Mouse (Mus musculus): ENCODE measurements around the gene Tcp11l2.

Tcp11l2 gene

DNA sequence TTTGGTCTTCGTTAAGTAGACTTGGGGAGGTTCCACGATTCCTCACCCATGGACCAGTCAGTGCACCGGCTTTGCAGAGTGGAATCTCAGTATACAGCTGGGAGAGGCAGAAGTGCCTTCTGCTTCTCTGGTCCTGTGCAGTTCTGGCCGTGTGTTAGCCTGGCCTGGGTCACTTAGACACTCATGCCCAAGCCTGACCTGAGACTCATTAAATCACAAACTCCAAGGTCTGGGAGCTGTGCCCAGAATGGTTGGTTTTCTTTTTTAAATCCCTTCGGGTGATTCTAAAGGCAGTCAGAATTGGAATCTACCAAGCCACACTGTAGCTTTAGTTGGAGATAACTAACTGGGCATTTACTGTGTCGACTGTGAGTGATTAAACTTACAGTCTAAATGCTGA, 23.7 kb downstream of the Tcp11l2 start:
- no peak for DNase-seq (ENCODE audit: low spot score)

DNA sequence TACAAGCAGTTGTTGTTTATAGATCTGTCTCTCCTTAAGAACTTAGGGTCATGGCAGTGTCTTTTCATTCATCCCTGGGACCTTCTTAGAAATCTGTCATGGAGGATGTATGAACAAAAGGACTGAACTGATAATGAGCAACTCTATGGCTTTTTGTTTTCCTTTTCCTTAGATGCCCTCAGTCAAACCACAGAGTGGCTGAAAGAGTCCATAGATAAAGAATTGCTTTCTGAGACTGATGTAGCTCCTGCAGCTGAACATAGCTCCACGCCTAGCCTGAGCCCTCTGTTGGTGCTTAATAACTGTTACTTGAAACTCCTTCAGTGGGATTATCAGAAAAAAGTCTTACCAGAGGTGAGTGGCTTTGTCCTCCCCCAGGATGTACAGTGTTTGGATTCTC, 27.9 kb downstream of the Tcp11l2 start:
- no peak for DNase-seq (ENCODE audit: low spot score)

DNA sequence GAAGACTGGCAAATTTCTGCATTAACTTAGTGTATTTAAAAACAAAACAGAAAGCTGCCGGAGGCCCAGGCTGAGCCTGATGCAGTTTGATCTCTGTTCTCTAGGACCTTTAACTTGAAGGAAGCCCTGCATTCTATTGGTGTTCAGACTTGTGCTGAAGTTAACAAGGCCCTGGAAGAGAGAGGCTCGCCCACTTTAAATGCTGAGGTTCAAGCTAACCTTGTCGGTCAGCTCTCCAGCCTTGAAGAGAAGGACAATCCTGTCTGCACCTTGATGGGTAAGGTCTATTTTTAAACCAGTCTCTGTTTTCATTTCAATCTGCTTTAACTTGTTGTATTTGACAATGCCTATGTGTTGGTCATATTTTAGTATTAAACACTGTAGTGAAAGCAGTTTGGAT, 31.9 kb downstream of the Tcp11l2 start:
- DNase-seq (ENCODE audit: low spot score): no peak

DNA sequence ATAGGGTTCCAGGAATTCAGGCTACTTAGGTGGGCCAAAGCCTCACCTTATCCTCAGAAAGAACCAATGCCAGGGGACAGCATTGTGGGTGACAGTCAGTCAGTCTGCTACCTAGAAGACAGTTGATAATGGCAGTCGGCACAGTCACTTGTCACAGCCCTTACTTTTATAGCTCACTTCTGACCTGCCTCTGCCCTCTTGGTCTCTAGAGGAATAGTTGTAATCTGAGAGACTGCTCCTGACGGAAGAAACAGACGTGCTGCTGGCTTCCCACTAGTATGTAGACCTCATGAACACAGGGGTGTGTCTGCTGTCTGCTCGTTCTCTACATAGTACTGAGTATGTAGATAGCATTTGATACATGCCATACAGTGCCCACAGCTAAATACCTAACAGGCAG, 33.9 kb downstream of the Tcp11l2 start:
- no peak for DNase-seq (ENCODE audit: low spot score)

DNA sequence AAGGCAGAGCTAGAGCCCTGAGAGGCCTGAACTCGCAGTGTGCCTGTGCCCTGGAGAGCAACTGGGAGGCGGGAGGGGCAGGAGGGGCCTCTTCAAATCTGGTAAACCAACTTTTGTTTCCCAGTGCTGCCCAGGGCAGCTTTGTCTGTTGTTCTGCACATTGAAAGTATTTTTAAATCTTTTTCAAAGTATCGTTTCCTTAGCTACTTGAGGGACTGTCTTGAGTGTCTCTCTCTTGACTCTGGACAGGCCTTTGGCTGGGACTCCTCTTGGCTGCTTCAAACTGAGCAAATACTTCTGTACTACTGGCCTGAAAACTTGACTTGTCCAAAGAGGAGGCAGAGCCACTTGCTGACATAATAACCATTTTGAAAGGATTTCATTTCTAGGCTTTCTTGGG, 34.4 kb downstream of the Tcp11l2 start:
- DNase-seq (ENCODE audit: low spot score): peak; percentile 60

DNA sequence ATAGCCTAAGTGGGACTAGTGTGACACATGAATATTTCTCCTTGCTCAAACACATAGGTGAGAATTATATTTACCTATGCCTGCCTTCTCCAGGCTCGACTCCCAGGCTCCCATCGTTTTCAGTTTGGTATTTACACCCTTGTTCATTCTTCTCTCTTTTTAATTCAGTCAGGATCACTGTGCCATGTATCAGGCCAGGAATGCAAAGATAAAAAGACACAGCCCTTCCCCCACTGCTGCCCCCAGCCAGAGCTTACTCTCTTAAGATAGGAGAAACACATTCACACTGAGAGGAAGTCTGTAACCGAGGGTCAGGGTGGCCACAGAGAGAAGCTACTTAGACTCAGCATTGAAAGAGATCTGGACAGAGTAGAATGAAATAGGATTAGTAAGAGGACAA, 35.2 kb downstream of the Tcp11l2 start:
- no peak for DNase-seq (ENCODE audit: low spot score)

DNA sequence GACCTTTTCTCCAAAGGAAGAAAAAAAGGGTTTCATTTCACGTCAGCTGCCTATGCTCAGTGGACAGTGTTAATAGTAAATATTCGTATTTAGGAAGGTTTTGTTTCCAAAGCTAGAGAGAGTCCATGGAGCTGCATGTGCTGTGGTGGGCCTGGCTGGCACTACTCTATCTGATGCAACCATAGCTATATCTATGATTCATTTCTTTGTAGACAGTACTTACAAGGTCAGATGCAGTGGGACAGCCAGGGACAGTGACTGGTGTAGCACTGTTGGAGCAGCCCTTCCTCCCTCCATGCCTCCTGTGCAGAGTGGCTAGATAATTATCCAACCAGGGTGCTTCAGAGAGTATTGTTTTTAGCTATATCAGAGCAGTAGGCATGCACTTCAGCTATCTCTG, 35.9 kb downstream of the Tcp11l2 start:
- DNase-seq (ENCODE audit: low spot score): no peak

DNA sequence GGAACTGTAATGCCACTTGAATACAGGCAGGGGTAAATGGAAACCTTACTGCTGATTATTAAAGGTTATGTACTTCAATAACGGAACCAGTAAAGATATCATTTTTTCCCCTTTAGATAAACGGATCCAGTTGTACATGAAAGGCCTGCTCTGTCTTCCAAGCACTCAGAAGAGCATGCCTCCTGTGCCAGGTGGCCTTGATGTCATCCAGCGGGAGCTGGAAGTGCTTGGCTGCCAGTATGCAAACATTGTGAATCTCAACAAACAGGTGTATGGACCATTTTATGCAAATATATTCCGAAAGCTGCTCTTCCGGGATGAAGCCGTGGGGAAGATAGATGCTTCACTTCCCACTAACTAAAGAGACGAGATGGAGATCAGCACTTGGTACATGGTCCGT, 36.9 kb downstream of the Tcp11l2 start:
- no peak for DNase-seq (ENCODE audit: low spot score)

DNA sequence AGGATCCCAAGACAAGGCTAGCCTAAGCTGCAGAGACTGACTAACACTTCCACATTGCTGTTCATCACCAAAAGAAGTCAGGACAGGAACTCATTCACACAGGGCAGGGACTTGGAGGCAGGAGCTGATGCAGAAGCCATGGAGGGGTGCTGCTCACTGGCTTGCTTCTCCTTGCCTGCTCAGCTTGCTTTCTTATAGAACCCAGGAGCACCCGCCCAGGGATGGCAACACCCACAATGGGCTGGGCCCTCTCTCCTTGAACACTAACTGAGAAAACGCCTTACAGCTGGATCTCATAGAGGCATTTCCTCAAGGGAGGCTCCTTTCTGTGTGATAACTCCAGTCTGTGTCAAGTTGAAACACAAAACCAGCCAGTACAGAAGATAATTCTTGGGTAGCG, 38.6 kb downstream of the Tcp11l2 start:
- no peak for DNase-seq (ENCODE audit: low spot score)

DNA sequence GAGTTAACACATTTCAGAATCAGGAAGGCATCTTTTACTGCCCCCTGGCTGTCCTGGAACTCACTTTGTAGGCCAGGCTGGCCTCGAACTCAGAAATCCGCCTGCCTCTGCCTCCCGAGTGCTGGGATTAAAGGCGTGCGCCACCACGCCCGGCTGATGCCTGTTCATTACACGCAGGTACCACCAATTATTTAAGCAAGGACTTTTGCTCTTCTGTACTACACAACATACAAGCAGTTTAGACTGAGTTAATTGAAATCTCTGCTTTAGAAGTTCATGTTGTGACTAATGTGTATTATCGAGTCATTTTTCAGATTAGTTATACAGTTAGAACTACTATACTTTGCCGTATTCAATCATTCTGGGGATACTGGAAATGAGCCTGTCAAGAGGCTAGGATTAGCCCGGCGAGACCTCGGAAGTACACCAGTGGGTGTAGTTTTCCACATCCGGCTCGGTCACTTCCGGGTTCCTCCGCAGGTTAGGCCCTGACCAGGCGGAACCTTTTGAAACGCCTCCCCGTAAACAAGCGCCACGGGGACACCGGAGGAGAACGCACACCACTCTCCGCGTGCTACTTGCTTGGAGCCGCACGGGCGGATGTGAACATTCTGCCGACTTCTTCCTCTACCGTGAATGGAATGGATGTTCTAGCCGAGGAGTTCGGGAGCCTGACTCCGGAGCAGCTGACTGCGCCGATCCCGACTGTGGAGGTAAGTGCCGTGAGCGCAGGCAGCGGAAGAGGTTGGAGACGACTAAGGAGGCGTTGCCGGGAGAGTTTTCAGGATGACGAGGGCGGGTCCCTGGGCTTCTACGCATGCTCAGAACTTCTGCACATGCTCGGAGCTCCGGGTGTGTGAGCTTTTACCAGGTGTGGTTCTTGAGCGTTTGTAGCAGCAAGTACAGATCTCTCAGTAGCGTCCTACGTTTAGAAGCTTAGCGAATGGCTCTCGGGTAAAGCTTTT, 45.7 kb downstream of the Tcp11l2 start, which contains the start of gene Polr3b:
Gene Polr3b (plus strand): TSS at position 467 of the 965 bp plus-strand sequence.
- DNase-seq (ENCODE audit: low spot score): peak; percentile 96

DNA sequence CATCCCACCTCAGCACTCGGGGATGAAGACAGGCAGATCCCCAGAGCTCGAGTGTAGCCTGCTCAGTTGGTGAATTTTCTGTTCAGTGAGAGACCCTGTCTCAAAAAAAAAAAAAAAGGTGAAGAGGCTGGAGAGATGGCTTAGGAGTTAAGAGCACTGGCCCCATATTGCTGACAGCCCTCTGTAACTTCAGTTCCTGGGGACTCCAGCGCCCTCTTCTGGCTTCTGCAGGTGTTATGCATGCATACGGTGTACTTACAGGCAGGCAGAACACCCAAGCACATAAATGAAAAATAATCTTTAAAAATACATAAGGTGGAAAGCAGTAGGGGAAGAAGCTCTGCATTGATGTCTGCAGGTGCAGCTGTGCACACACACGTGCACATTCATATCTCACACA, 54.8 kb downstream of the Tcp11l2 start:
- peak; percentile 22 for DNase-seq (ENCODE audit: low spot score)

DNA sequence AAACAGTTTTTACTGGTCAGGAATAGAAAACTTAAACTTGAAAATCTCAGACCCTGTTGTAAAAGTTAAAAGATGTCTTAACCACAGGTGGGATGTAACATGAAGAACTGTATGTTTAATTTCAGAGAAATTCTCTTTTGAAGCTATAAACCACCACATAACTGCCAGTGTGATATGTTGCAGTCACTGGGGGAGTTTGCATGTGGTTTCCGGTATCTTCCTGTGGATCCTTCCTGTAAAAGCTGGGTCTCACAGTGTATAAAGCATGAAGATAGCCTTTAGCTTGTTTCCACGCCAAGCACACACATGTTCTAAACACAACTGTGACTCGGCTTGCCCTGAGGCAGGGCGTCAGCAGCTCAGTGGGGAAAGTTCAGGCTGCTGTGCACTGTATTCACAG, 55.6 kb downstream of the Tcp11l2 start:
- no peak for DNase-seq (ENCODE audit: low spot score)

DNA sequence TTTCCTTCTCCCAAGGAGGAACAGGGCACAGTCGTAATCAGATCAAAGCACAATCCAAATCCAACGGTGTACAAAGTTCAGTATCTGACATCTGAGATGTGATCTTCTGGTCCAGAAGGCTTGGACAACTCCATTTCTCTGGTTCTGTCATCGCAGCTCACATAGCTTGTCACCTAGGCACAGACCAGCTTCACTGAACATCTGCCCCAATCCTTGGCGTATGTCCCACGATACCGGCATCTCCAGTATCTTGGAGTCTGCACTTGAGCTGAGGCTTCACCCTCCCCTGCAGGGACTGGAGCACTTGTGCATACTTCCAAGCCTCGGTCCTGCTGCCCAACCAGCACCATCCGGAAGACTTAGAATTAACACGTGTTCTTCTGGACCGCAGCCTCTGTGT, 60.2 kb downstream of the Tcp11l2 start:
- no peak for DNase-seq (ENCODE audit: low spot score)

DNA sequence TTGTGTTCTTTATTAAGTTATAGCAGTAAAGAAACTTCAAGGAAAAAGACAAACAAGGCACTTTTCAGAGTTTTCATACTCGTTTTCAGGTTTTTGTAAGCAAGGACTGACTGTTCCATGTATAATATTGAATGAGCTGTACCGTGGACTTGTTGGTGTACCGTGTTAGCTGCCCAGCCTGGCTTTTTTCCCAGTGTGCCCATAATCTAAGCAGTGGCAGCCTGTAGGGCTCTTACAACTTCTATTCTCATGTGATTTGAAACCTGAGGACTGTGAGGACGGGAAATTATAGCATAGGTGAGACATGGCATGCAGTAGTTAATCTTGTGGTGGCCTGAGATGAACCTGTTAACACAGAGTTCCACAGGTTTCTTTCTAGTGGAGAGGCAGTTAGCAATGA, 62.0 kb downstream of the Tcp11l2 start:
- DNase-seq (ENCODE audit: low spot score): no peak

DNA sequence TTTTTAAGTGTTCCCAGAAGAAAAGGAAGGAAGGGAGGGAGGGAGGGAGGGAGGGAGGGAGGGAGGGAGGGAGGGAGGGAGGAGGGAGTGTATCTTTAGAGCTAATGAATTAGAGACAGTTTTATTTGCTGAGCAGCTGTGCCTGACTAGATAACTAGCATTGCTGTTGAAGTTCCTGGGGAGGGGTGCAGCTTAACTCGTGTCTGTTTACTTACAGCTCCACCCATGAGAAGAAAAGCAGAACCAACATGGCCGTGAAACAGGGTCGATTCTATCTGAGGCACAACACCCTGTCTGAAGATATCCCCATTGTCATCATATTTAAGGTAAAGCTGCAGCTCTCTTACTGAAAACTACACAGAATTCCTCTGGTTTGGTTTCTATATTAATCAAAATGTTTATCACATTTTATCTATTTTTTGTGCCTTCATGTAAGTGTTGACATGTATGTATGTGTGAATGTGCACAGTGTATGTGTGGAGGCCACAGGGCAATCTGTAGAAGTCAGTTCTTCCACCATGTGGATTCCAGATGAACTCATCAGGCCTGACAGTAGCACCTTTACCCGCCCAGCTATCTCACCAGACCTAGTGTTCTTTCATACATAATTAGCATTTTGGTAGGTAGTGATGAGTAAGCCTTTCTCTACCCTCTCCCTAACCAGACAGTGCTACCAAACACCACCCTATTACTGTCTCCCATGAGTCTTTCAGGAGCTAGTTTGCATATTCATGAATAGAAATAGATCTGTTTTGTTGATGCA, 63.3 kb downstream of the Tcp11l2 start:
- no peak for DNase-seq (ENCODE audit: low spot score)

DNA sequence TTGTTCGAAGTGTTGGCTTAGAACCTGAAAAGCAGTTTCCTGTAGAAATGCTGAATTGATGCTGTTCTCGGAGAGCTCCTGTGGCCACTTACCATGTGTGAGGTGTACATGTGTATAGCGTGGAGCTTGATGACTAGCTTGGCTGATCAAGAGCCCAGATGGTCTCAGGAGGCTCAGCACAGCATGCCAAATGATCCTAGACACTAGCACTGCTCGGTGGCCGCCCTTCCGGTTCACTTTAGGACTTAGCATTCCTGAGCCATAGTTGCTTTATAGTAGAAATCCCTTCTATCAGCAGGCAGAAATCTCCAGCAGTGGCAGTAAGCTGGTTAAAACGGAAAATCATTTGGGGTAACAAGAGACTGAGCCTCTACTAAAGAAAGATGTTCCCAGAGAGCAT, 64.4 kb downstream of the Tcp11l2 start:
- no peak for DNase-seq (ENCODE audit: low spot score)

DNA sequence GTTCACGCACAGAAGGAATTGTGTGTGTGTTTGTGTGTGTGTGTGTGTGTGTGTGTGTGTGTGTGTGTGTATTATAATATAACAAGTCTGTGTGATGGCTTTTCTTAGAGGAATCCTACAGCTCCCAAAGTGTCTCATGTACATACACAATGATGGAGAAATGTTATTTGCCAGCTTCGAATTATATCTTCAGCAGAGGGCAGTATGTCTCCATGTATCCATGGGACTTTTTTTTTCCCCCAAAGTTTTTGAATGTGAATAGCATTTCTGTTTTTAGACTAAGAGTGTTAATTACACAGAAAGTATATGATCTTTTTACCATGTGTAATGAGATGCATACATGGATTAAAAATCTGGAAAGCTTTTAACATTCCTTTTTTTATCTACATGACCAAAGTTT, 65.2 kb downstream of the Tcp11l2 start:
- DNase-seq (ENCODE audit: low spot score): no peak

DNA sequence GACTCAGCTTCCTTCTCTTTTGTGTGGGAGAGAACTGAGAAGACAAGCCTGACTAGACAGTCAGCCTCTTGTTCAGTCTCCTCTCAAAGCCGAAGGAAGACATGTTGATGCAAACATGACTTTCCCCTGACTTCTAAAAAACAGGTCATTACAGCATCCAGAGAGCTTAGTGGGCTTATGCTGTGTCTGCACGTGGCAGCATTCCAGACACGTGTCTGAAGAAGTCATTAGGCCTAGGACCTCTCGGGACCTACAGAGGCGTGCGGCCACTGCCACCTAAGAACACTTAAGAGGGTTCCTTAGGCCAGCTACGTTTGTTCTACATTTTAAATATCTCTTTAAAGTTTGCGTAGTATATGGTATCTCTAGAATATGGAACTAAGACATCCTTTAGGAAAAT, 69.5 kb downstream of the Tcp11l2 start:
- DNase-seq (ENCODE audit: low spot score): no peak

DNA sequence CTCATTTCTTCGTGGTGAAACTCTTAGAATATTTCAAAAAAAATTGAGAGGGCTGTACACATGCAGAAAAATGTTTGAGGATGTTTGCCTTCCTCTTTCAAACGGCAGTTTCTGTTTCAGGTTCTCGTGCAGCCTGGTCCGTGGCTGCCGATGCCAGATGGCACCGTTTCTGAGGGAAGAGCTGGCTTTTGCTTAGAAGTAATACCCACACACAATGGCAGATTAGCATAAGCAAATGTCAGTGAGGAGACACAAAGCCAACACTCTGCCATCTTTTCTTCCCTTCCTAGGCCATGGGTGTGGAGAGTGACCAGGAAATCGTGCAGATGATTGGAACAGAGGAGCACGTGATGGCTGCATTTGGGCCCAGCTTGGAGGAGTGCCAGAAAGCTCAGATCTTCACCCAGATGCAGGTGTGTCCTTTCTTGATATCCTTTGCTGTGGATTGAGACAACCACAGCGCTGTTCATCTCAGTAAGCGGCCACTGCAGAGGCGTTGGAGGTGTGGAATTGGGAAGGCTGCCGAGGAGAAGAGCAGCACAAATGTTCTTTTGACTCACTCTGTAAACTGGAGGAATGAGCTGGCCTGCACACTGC, 70.2 kb downstream of the Tcp11l2 start:
- DNase-seq (ENCODE audit: low spot score): peak; percentile 35

DNA sequence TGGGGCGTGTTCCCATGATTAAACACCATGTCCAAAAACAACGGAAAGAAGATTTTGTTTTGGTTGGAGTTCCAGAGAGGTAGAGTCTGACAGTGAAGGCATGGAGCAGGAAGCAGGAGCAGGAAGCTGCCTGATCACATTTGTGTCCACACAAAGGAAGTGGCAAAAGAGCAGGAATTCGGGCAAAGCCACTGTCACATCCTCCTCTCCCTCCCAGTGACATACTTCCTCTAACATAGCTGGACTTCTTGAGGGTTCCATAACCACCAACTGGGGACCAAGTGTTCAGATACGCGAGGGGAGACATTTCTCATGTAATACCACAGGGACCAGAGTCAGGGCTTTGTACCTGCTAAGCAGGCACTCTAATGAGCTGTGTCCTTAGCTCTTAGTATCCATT, 70.8 kb downstream of the Tcp11l2 start:
- no peak for DNase-seq (ENCODE audit: low spot score)

DNA sequence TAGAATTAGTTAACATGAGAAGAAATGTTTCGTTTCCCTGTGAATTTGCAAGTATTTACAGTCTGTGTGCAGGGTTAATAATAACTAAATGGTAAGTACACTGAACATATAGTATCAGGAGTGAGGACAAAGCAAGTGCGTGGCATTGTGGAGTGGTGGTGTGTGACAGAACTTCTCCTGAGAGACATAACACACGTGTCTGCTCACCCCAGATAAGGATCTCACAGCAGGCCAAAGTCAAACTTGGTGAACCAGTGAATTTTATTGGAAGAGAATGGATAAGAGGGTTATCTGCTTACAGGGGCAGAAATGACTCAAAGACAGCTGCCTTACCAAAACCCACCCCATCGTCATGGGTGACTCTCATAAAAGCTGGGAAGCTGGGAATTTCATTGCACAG, 72.5 kb downstream of the Tcp11l2 start:
- no peak for DNase-seq (ENCODE audit: low spot score)

DNA sequence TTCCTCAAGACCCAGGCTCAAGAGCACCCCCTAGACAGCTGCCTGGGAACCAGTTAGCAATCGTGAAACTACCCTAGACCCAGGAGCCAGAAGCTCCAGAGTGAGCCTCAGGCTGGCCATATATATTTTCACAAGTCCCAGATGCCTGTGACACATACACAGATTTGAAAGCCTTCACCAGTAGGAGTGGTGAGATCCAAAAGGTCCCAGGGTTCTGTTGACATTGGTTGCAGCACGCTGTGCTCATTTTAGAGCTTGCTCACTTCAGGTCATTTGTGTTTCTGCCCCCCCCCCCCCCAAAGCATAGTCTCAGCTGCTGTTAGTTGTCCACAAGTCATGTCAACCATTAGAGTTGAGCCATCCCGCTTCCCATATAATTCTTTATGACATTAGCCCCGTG, 77.6 kb downstream of the Tcp11l2 start:
- no peak for DNase-seq (ENCODE audit: low spot score)

DNA sequence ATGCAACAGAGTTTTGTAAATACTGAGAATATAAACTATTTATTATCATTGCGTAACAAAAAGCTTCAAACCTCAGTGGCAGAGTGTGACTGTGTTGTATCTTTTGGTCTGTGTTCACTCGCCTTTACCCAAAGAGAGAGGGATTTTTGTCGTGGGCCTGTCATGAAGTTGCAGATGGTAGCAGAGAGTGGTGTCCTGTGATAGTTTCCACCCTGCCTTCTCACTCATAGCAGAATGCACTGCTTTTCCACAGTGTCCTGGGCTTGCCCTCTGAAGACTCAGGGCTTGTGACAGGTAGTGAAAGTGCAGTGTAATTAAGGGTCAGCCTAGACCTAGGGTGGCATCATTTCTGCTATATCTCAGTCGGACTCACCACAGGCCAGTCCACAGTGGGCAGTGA, 78.3 kb downstream of the Tcp11l2 start:
- no peak for DNase-seq (ENCODE audit: low spot score)

Data from lung, postnatal 25 days (tissue).